Mouse (Mus musculus): ENCODE results near the gene Tbcd. TPM values are rescaled to one million over a fixed set of nuclear protein-coding genes. Genes with fewer than 3 reads are reported as not detected.

Tbcd gene
- polyA plus RNA-seq, 1 experiment from 2014 or later, result 37.1 TPM

GRCm38 (mm10) chr11:121434156-121435155 is 17.3 kb upstream of the Tbcd start, which contains the start of gene Fn3k:
TSS of gene Fn3k (plus strand) at chr11:121434913.
- peaks cover under 1% of the 10 kb centered on the region; the same call in 1 of the 2 replicates for H3K36me3 ChIP-seq
- peaks cover 4% of the 10 kb centered on the region; the same call in 1 of the 2 replicates for H3K27me3 ChIP-seq
- peak within 1 kb of the TSS; percentile 84 for H3K4me2 ChIP-seq
- peak; percentile 88 for ATAC-seq (ENCODE audit: borderline replicate concordance, extremely low read depth, low FRiP score, low TSS enrichment)
- 4% methylated on average over 30 of the region's 30 CpGs for WGBS
- no peaks in the 10 kb centered on the region for H3K9me3 ChIP-seq
- H3K9ac ChIP-seq, result peak within 1 kb of the TSS; percentile 20; the same call in 1 of the 2 replicates
- peak within 1 kb of the TSS; percentile 37 for H3K4me3 ChIP-seq
- H3K4me1 ChIP-seq, result peaks cover 14% of the 10 kb centered on the region; the same call in 1 of the 2 replicates
- no peak within 1 kb of the TSS for H3K27ac ChIP-seq

GRCm38 (mm10) chr11:121437236-121437635 is 14.5 kb upstream of the Tbcd start:
- WGBS, result 67% methylated on average over 5 of the region's 5 CpGs
- no peak overlapping the region for H3K27ac ChIP-seq
- H3K4me3 ChIP-seq, result no peak overlapping the region
- H3K9me3 ChIP-seq, result no peaks in the 10 kb centered on the region
- H3K4me2 ChIP-seq, result no peak overlapping the region
- no peaks in the 10 kb centered on the region for H3K36me3 ChIP-seq
- H3K27me3 ChIP-seq, result peaks cover 4% of the 10 kb centered on the region; the same call in 1 of the 2 replicates
- H3K9ac ChIP-seq, result no peak overlapping the region
- ATAC-seq (ENCODE audit: borderline replicate concordance, extremely low read depth, low FRiP score, low TSS enrichment), result no peak
- H3K4me1 ChIP-seq, result peaks cover 14% of the 10 kb centered on the region; the same call in 1 of the 2 replicates

GRCm38 (mm10) chr11:121439686-121440292 is 12.0 kb upstream of the Tbcd start:
- WGBS, result 61% methylated on average over 5 of the region's 5 CpGs
- H3K4me3 ChIP-seq, result no peak overlapping the region
- 0 out of 2 replicates have a peak, but pooled peaks cover 5% of the 10 kb centered on the region for H3K4me1 ChIP-seq
- no peaks in the 10 kb centered on the region for H3K9me3 ChIP-seq
- ATAC-seq (ENCODE audit: borderline replicate concordance, extremely low read depth, low FRiP score, low TSS enrichment), result no peak
- H3K9ac ChIP-seq, result no peak overlapping the region
- H3K27ac ChIP-seq, result no peak overlapping the region
- no peaks in the 10 kb centered on the region for H3K36me3 ChIP-seq
- peaks cover 4% of the 10 kb centered on the region; the same call in 1 of the 2 replicates for H3K27me3 ChIP-seq
- H3K4me2 ChIP-seq, result no peak overlapping the region

- Histone ChIP-seq H3K27me3 (no peaks in the 10 kb centered on the region), H3K27ac (no peak overlapping the region), H3K4me2 (no peak overlapping the region), H3K36me3 (no peaks in the 10 kb centered on the region), H3K9ac (no peak overlapping the region), H3K9me3 (no peaks in the 10 kb centered on the region), H3K4me1 (no peaks in the 10 kb centered on the region), H3K4me3 (no peak overlapping the region)
- ATAC-seq (ENCODE audit: borderline replicate concordance, extremely low read depth, low FRiP score, low TSS enrichment), result no peak
- WGBS, result 79% methylated on average over 4 of the region's 4 CpGs
Measured at GRCm38 (mm10) chr11:121441653-121442052, 10.1 kb upstream of the Tbcd start.

GRCm38 (mm10) chr11:121442076-121442475 is 9.7 kb upstream of the Tbcd start:
- no peak overlapping the region for H3K4me3 ChIP-seq
- no peaks in the 10 kb centered on the region for H3K9me3 ChIP-seq
- no peak overlapping the region for H3K9ac ChIP-seq
- no peak overlapping the region for H3K27ac ChIP-seq
- no peaks in the 10 kb centered on the region for H3K27me3 ChIP-seq
- no peak for ATAC-seq (ENCODE audit: borderline replicate concordance, extremely low read depth, low FRiP score, low TSS enrichment)
- WGBS, result 44% methylated on average over 2 of the region's 2 CpGs
- H3K4me2 ChIP-seq, result no peak overlapping the region
- H3K4me1 ChIP-seq, result no peaks in the 10 kb centered on the region
- H3K36me3 ChIP-seq, result no peaks in the 10 kb centered on the region

GRCm38 (mm10) chr11:121451216-121451726 is 478 bp upstream of the Tbcd start:
- Histone ChIP-seq H3K27ac (no peak overlapping the region), H3K4me1 (peaks cover 17% of the 10 kb centered on the region), H3K9ac (peak overlapping the region; percentile 33), H3K4me3 (peak overlapping the region; percentile 99), H3K4me2 (peak overlapping the region; percentile 77), H3K36me3 (0 out of 2 replicates have a peak, but pooled peaks cover 7% of the 10 kb centered on the region), H3K27me3 (no peaks in the 10 kb centered on the region), H3K9me3 (no peaks in the 10 kb centered on the region)
- ATAC-seq (ENCODE audit: borderline replicate concordance, extremely low read depth, low FRiP score, low TSS enrichment), result 0 out of 2 replicates have a peak, but pooled peaks have one; percentile 14
- WGBS, result 25% methylated on average over 9 of the region's 9 CpGs

GRCm38 (mm10) chr11:121457874-121458273 is 6.1 kb downstream of the Tbcd start:
- H3K9ac ChIP-seq, result no peak overlapping the region
- no peak for ATAC-seq (ENCODE audit: borderline replicate concordance, extremely low read depth, low FRiP score, low TSS enrichment)
- peaks cover 35% of the 10 kb centered on the region for H3K36me3 ChIP-seq
- no peaks in the 10 kb centered on the region for H3K9me3 ChIP-seq
- peaks cover 4% of the 10 kb centered on the region; the same call in 1 of the 2 replicates for H3K4me1 ChIP-seq
- H3K27me3 ChIP-seq, result no peaks in the 10 kb centered on the region
- no peak overlapping the region for H3K4me3 ChIP-seq
- WGBS, result 90% methylated on average over 3 of the region's 3 CpGs
- no peak overlapping the region for H3K27ac ChIP-seq
- H3K4me2 ChIP-seq, result no peak overlapping the region

GRCm38 (mm10) chr11:121467408-121467807 is 15.7 kb downstream of the Tbcd start:
- Histone ChIP-seq H3K4me3 (no peak overlapping the region), H3K27me3 (no peaks in the 10 kb centered on the region), H3K9ac (no peak overlapping the region), H3K4me1 (no peaks in the 10 kb centered on the region), H3K27ac (no peak overlapping the region), H3K36me3 (peaks cover 7% of the 10 kb centered on the region; the same call in 1 of the 2 replicates), H3K9me3 (no peaks in the 10 kb centered on the region), H3K4me2 (no peak overlapping the region)
- WGBS, result 86% methylated on average over 6 of the region's 6 CpGs
- ATAC-seq (ENCODE audit: borderline replicate concordance, extremely low read depth, low FRiP score, low TSS enrichment), result no peak

- 65% methylated on average over 3 of the region's 3 CpGs for WGBS
Measured at GRCm38 (mm10) chr11:121474831-121475230, 23.1 kb downstream of the Tbcd start.

GRCm38 (mm10) chr11:121475699-121476415 is 24.1 kb downstream of the Tbcd start:
- Histone ChIP-seq H3K9ac (no peak overlapping the region), H3K36me3 (peaks cover 4% of the 10 kb centered on the region; the same call in 1 of the 2 replicates), H3K4me2 (no peak overlapping the region), H3K27me3 (no peaks in the 10 kb centered on the region), H3K4me1 (no peaks in the 10 kb centered on the region), H3K4me3 (no peak overlapping the region), H3K27ac (no peak overlapping the region), H3K9me3 (no peaks in the 10 kb centered on the region)
- WGBS, result 31% methylated on average over 9 of the region's 9 CpGs
- no peak for ATAC-seq (ENCODE audit: borderline replicate concordance, extremely low read depth, low FRiP score, low TSS enrichment)

More at GRCm38 (mm10) chr11:121474831-121475230, 23.1 kb downstream of the Tbcd start:
- H3K27ac ChIP-seq, result no peak overlapping the region
- no peaks in the 10 kb centered on the region for H3K4me1 ChIP-seq
- H3K27me3 ChIP-seq, result no peaks in the 10 kb centered on the region
- H3K9ac ChIP-seq, result no peak overlapping the region
- H3K9me3 ChIP-seq, result no peaks in the 10 kb centered on the region
- H3K36me3 ChIP-seq, result peaks cover 4% of the 10 kb centered on the region; the same call in 1 of the 2 replicates
- H3K4me3 ChIP-seq, result no peak overlapping the region
- no peak for ATAC-seq (ENCODE audit: borderline replicate concordance, extremely low read depth, low FRiP score, low TSS enrichment)
- no peak overlapping the region for H3K4me2 ChIP-seq

Measured in lung, embryonic 15.5 days (tissue).